Mouse (Mus musculus) hindbrain, embryonic 14.5 days (tissue): ENCODE results near the gene Krt75. TPM values are rescaled to one million over a fixed set of nuclear protein-coding genes. Genes with fewer than 3 reads are reported as not detected.
"Not testable (repeated sequence)": the region's sequence is repeated elsewhere in the genome, so short reads cannot be mapped to it uniquely, and the experiment has no call there.

Experiments used
- ATAC-seq: fragments of 200-750 bp; cut with Nextera tagmentation; 2 replicates; pipeline ENCODE4 v1.8.0; 2017; ENCODE audit warnings: moderate number of reproducible peaks, mild to moderate bottlenecking, moderate TSS enrichment, moderate library complexity; ENCODE audit not compliant: low FRiP score
- DNase-seq: peaks from one replicate; pipeline ENCODE4 v3.0.0-alpha.2; 2015; ENCODE audit warnings: low spot score
- H3K27ac ChIP-seq: fragments of 300-500 bp; sonication (generic); 2 replicates; pipeline ENCODE4 v1.5.1; 2014; ENCODE audit warnings: mild to moderate bottlenecking, moderate library complexity
- H3K27me3 ChIP-seq: fragments of 300-500 bp; sonication (generic); 2 replicates; pipeline ENCODE4 v1.6.1; 2014; ENCODE audit warnings: mild to moderate bottlenecking, low read length, mixed read lengths; ENCODE audit not compliant: control insufficient read depth, insufficient read depth
- H3K36me3 ChIP-seq: fragments of 300-500 bp; sonication (generic); replicated peaks from 2 replicates; pipeline ENCODE4 v1.6.1; 2014; ENCODE audit not compliant: control insufficient read depth, insufficient read depth
- H3K4me1 ChIP-seq: fragments of 300-500 bp; sonication (generic); replicated peaks from 2 replicates; pipeline ENCODE4 v1.6.1; 2014; ENCODE audit warnings: antibody characterized with exemption, low read length, mixed read lengths; ENCODE audit not compliant: control insufficient read depth, insufficient read depth
- H3K4me2 ChIP-seq: fragments of 300-500 bp; sonication (generic); replicated peaks from 2 replicates; pipeline ENCODE4 v1.6.1; 2014; ENCODE audit warnings: mild to moderate bottlenecking, moderate library complexity
- H3K4me3 ChIP-seq: fragments of 300-500 bp; sonication (generic); replicated peaks from 2 replicates; pipeline ENCODE4 v1.5.1; 2014; ENCODE audit warnings: mild to moderate bottlenecking, low read length
- H3K9ac ChIP-seq: fragments of 300-500 bp; sonication (generic); 2 replicates; pipeline ENCODE4 v1.6.1; 2014
- H3K9me3 ChIP-seq: fragments of 300-500 bp; sonication (generic); 2 replicates; pipeline ENCODE4 v1.6.1; 2016; ENCODE audit warnings: low read length; ENCODE audit not compliant: control insufficient read depth
- WGBS: fragments of 180-500 bp; shearing (Covaris S2); extraction: QIAGEN DNeasy Blood & Tissue Kit; methylation state at CpG from one replicate; pipeline ENCODE4 v1.1.7; 2014; 5-methylcytosine and 5-hydroxymethylcytosine counted together
- microRNA-seq: library from miRNA; unstranded; fragments of <30 nt; microRNA quantifications from one replicate; pipeline ENCODE4, GENCODE M21; 2016
- polyA plus RNA-seq: library from polyadenylated mRNA; unstranded; fragments of >200 nt; fragmentation: Nextera tagmentation; extraction: Ambion mirVana; gene quantifications from 2 replicates; pipeline ENCODE4 v1.2.1, GENCODE M21; 2014

Krt75 gene
- polyA plus RNA-seq, 1 experiment from 2014 or later, result 0.15 TPM

DNA sequence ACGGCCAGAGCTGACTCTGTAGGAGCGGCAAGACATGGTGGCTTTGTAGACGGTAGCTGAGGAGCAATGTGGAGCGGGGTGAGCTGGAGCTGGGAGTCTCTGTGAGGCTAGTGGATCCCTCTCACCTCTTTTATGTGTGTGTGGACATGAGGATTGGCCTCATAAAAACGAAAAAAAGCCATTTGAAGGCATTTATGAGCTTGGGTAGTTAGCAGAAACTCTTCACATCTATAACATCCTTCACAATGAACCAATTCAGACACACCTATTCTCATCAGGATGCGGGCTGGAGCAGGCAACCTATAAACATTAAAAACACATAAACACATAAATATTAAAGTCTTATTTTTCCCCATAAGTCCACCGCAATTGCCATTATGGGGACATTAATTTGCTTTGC is 41.0 kb downstream of the Krt75 start, which contains the start of gene Krt84:
Gene Krt84, minus strand, starts transcription at position 101 of the 400 bp plus-strand sequence.
- Histone ChIP-seq H3K9ac (no peak within 1 kb of the TSS), H3K36me3 (no peaks in the 10 kb centered on the region), H3K27me3 (no peaks in the 10 kb centered on the region), H3K4me3 (no peak within 1 kb of the TSS), H3K4me2 (no peak within 1 kb of the TSS), H3K4me1 (no peaks in the 10 kb centered on the region), H3K9me3 (no peaks in the 10 kb centered on the region), H3K27ac (no peak within 1 kb of the TSS)
- ATAC-seq (no peak), DNase-seq (no peak)
- 85% methylated on average over 7 of the region's 7 CpGs for WGBS

DNA sequence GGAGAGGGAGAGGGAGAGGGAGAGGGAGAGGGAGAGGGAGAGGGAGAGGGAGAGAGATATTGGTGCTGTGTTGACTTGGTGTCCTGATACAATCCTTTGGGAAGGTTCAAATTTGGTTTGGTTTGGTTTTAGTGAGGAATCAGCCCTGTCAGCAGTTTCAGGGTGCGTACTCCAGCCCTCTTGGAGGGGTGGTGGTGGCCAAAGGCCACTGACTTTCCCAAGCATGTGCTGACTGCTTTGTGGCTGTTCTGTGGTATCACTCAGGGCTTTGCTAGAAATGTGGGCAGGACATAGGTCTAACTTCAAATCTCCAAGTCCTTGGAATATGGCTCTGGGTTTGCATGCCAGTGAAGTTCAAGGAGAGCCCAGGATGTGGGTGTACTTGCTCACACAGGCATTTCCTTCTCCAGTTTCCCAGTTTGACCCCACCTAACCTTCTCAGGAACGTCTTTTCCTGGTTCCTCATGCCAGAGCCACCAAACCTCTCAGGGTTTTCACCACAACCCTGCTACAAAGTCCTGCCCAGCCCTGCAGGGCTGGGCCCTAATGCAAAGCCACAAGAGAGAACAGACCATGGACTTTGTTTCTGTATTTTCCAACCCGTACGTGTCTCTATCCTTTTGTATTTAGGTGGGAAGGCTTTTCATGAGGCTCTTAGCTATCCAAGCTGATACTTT is 51.0 kb downstream of the Krt75 start:
- no peaks in the 10 kb centered on the region for H3K36me3 ChIP-seq
- no peak overlapping the region for H3K4me2 ChIP-seq
- H3K4me1 ChIP-seq, result no peaks in the 10 kb centered on the region
- DNase-seq (no peak), ATAC-seq (no peak)
- H3K9me3 ChIP-seq, result no peaks in the 10 kb centered on the region
- H3K27me3 ChIP-seq, result no peaks in the 10 kb centered on the region
- 90% methylated on average over 4 of the region's 4 CpGs for WGBS
- no peak overlapping the region for H3K9ac ChIP-seq
- H3K27ac ChIP-seq, result no peak overlapping the region
- H3K4me3 ChIP-seq, result no peak overlapping the region

DNA sequence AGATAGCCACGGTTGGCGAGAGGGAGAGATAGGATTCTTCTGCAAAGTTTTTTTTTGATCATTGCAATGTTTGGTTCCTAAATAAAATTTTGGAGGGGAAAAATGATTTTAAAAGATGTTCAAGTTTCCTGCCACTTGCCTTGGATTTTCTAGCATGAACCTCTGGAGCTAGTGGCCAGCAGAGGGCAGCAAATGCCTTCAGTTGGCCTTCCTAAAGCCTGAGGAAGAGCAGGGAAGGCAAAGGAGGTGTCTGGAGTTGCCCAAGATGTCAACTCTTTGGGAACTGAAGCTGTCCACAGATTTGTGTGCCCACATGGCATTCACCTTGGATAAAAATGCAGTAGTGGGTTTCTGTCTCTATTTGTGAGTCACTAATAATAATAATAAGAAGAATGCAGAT is 53.9 kb downstream of the Krt75 start:
- no peak overlapping the region for H3K4me3 ChIP-seq
- H3K36me3 ChIP-seq, result no peaks in the 10 kb centered on the region
- DNase-seq, result peak; percentile 91

DNA sequence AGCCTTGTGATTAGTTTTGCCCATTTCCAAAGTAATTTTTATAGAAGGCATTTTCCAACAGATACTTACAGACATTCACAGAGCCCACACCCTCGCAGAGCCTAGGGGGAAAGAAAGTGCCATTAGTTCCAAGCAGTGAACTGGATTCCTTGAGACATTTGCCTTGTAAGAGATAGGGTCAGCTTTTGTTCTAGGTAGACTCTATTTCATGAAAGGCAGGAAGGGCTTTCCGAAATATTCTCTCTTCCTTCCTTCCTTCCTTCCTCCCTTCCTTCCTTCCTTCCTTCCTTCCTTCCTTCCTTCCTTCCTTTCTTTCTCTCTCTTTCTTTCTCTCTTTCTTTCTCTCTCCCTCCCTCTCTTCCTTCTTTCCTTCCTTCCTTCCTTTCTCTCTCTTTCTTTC is 56.5 kb downstream of the Krt75 start, which contains the start of gene Gm49425:
Gene Gm49425, minus strand, starts transcription at position 101 of the 400 bp plus-strand sequence.
- not testable (repeated sequence) for H3K36me3 ChIP-seq, DNase-seq, H3K27me3 ChIP-seq, ATAC-seq, H3K4me3 ChIP-seq, H3K27ac ChIP-seq, H3K4me1 ChIP-seq, H3K9ac ChIP-seq, H3K9me3 ChIP-seq, H3K4me2 ChIP-seq
- 84% methylated on average over 2 of the region's 2 CpGs for WGBS

More for the DNA sequence above, 53.9 kb downstream of the Krt75 start:
- no peak overlapping the region for H3K4me2 ChIP-seq
- H3K27me3 ChIP-seq, result no peaks in the 10 kb centered on the region
- no peaks in the 10 kb centered on the region for H3K4me1 ChIP-seq
- no peaks in the 10 kb centered on the region for H3K9me3 ChIP-seq
- no peak for ATAC-seq
- no peak overlapping the region for H3K9ac ChIP-seq
- H3K27ac ChIP-seq, result no peak overlapping the region
- WGBS, result 21% methylated on average over 2 of the region's 2 CpGs

Small RNA genes within 50 kb of the gene (microRNA-seq; reads per million reads assigned to microRNA genes)
- gene Gm44393 (not detected), gene Gm44460 (not detected)

Other genes with a start within 250 kb of the Krt75 start
- 0.11 TPM in 1 of 2 replicates, not detected in the other for gene Krt80, start 203.7 kb downstream of the Krt75 start, polyA plus RNA-seq
- gene Krt7, start 162.9 kb downstream of the Krt75 start, polyA plus RNA-seq, result 1.5 and 1.8 TPM in 2 replicates
- 0.40 and 0.50 TPM in 2 replicates for gene Krt87, start 135.1 kb downstream of the Krt75 start, polyA plus RNA-seq
- gene Krt88, start 126.2 kb downstream of the Krt75 start, polyA plus RNA-seq, result not detected in 2 replicates
- gene Krt81, start 110.2 kb downstream of the Krt75 start, polyA plus RNA-seq, result not detected in 2 replicates
- 0.09 TPM in 1 of 2 replicates, not detected in the other for gene Krt86, start 100.4 kb downstream of the Krt75 start, polyA plus RNA-seq
- not detected in 2 replicates for gene Krt83, start 82.4 kb downstream of the Krt75 start, polyA plus RNA-seq
- gene Gm49425, start 56.6 kb downstream of the Krt75 start, polyA plus RNA-seq, result not detected in 2 replicates
- gene Krt84, start 41.1 kb downstream of the Krt75 start, polyA plus RNA-seq, result not detected in 2 replicates
- not detected in 2 replicates for gene Krt82, start 23.2 kb downstream of the Krt75 start, polyA plus RNA-seq
- gene Krt90, start 11.0 kb downstream of the Krt75 start, polyA plus RNA-seq, result 0.15 and 0.23 TPM in 2 replicates
- gene Gm5414, start 54.3 kb upstream of the Krt75 start, polyA plus RNA-seq, result not detected in 2 replicates
- not detected in 2 replicates for gene Gm5478, start 73.5 kb upstream of the Krt75 start, polyA plus RNA-seq
- gene Krt6b, start 106.4 kb upstream of the Krt75 start, polyA plus RNA-seq, result not detected in 2 replicates
- gene Krt6a, start 120.4 kb upstream of the Krt75 start, polyA plus RNA-seq, result not detected in 2 replicates
- gene Krt5, start 139.0 kb upstream of the Krt75 start, polyA plus RNA-seq, result not detected in 2 replicates
- 0.52 and 0.54 TPM in 2 replicates for gene Krt71, start 169.2 kb upstream of the Krt75 start, polyA plus RNA-seq
- not detected in 2 replicates for gene Krt72, start 212.6 kb upstream of the Krt75 start, polyA plus RNA-seq
- gene Krt73, start 228.4 kb upstream of the Krt75 start, polyA plus RNA-seq, result 0.52 and 0.68 TPM in 2 replicates
- gene Krt2, start 244.3 kb upstream of the Krt75 start, polyA plus RNA-seq, result not detected in 2 replicates